Mouse (Mus musculus) hindbrain, embryonic 13.5 days (tissue): ENCODE measurements around the gene 2210407C18Rik. TPM values are rescaled to one million over a fixed set of nuclear protein-coding genes. Genes with fewer than 3 reads are reported as not detected.

Experiments
- ATAC-seq: fragments of 200-750 bp; cut with Nextera tagmentation; 2 replicates; pipeline ENCODE4 v1.8.0; 2017; ENCODE audit warnings: moderate TSS enrichment; ENCODE audit not compliant: low FRiP score
- H3K27ac ChIP-seq: fragments of 300-500 bp; sonication (generic); 2 replicates; pipeline ENCODE4 v1.5.1; 2015; ENCODE audit warnings: inconsistent platforms, mild to moderate bottlenecking, moderate library complexity
- H3K27me3 ChIP-seq: fragments of 300-500 bp; sonication (generic); 2 replicates; pipeline ENCODE4 v1.6.1; 2015; ENCODE audit warnings: mild to moderate bottlenecking, inconsistent platforms
- H3K36me3 ChIP-seq: fragments of 300-500 bp; sonication (generic); 2 replicates; pipeline ENCODE4 v1.6.1; 2015; ENCODE audit warnings: mild to moderate bottlenecking, inconsistent platforms
- H3K4me1 ChIP-seq: fragments of 300-500 bp; sonication (generic); replicated peaks from 2 replicates; pipeline ENCODE4 v1.6.1; 2015; ENCODE audit warnings: inconsistent platforms
- H3K4me2 ChIP-seq: fragments of 300-500 bp; sonication (generic); 2 replicates; pipeline ENCODE4 v1.6.1; 2015; ENCODE audit warnings: inconsistent platforms, mild to moderate bottlenecking, moderate library complexity
- H3K4me3 ChIP-seq: fragments of 300-500 bp; sonication (generic); 2 replicates; pipeline ENCODE4 v1.5.1; 2015; ENCODE audit warnings: mild to moderate bottlenecking, inconsistent platforms
- H3K9ac ChIP-seq: fragments of 300-500 bp; sonication (generic); 2 replicates; pipeline ENCODE4 v1.6.1; 2015; ENCODE audit warnings: mild to moderate bottlenecking, inconsistent platforms
- H3K9me3 ChIP-seq: fragments of 300-500 bp; sonication (generic); 2 replicates; pipeline ENCODE4 v1.6.1; 2016; ENCODE audit warnings: inconsistent platforms
- WGBS: fragments of 180-500 bp; shearing (Covaris S2); methylation state at CpG from one replicate; pipeline ENCODE4 v1.1.7; 2015; 5-methylcytosine and 5-hydroxymethylcytosine counted together
- polyA plus RNA-seq: library from polyadenylated mRNA; unstranded; fragments of >200 nt; fragmentation: Nextera tagmentation; extraction: Ambion mirVana; gene quantifications from 2 replicates; pipeline ENCODE4 v1.2.1, GENCODE M21; 2015

Gene 2210407C18Rik
- not detected in 2 replicates for polyA plus RNA-seq

DNA sequence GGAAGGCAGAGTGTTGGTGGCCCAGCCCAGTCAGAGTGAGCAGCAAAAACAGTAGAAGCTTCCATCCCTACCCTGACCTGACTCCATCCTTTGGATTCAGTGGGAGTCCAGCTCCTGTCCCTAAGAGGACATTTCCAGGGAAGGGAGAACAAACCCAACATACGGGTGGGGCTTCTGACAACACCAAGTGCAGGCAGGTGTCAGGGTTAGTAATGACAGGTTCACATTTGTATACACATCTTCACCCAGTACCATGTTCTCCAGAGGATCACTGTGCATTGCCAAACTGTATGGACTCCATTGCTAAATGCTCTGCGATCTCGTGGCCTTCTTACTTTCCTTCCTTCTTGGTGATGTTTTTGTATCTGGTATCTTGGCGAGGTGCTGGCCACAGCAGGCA lies at the start of gene 2210407C18Rik:
TSS of gene 2210407C18Rik (minus strand) at position 101 of the 400 bp plus-strand sequence.
- 96% methylated on average over 4 of the region's 4 CpGs for WGBS
- Histone ChIP-seq H3K27me3 (no peaks in the 10 kb centered on the region), H3K27ac (no peak within 1 kb of the TSS), H3K4me1 (no peaks in the 10 kb centered on the region), H3K4me2 (no peak within 1 kb of the TSS), H3K9ac (no peak within 1 kb of the TSS), H3K4me3 (no peak within 1 kb of the TSS), H3K9me3 (no peaks in the 10 kb centered on the region), H3K36me3 (no peaks in the 10 kb centered on the region)
- ATAC-seq, result no peak

DNA sequence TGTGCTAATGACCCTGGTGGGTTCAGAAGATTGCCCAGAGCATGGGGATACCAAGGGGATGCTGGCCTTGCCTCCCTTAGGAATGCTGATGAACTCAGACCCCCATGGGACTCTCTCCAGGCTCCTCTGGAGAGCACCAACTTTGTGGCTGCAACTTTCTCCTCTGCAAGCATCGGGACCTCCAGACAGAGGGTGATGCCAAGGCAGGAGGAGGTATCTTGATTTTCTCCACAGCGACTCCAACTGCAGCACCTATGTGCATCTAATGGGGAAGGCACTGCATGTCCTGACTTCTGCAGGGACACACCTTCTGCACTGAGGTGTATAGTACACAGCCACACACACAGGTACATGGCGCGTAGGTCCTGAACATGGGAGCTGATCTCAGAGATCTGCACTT lies 42.7 kb upstream of the 2210407C18Rik start, which contains the start of gene Olfr322:
TSS of gene Olfr322 (plus strand) at position 187 of the 400 bp plus-strand sequence.
- Histone ChIP-seq H3K4me1 (no peaks in the 10 kb centered on the region), H3K36me3 (no peaks in the 10 kb centered on the region), H3K27me3 (no peaks in the 10 kb centered on the region), H3K4me3 (no peak within 1 kb of the TSS), H3K4me2 (no peak within 1 kb of the TSS), H3K9me3 (no peaks in the 10 kb centered on the region), H3K27ac (no peak within 1 kb of the TSS), H3K9ac (no peak within 1 kb of the TSS)
- no peak for ATAC-seq
- 86% methylated on average over 4 of the region's 4 CpGs for WGBS

DNA sequence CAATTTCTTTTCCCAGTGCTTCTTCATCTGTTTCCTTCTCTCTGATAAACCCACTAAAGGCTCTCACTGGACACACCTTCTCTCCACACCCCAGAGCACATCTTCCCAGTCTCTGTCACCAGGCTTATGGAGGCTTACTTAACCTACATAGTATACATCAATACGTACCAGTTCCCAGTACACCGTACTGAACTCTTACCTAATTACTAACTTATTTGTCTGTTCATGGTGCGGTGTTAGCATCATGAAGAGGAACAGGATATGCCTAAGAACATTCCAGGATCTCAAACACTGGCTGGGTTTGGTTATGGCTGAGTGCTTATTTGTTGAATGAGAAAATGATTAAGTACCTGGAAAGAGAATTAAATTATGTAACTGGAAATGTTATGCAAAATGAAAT lies 39.3 kb upstream of the 2210407C18Rik start:
- Histone ChIP-seq H3K27ac (no peak overlapping the region), H3K36me3 (no peaks in the 10 kb centered on the region), H3K9me3 (no peaks in the 10 kb centered on the region), H3K4me1 (no peaks in the 10 kb centered on the region), H3K9ac (no peak overlapping the region), H3K4me2 (no peak overlapping the region), H3K27me3 (no peaks in the 10 kb centered on the region), H3K4me3 (no peak overlapping the region)
- WGBS, result 86% methylated on average over 3 of the region's 3 CpGs
- ATAC-seq, result no peak

DNA sequence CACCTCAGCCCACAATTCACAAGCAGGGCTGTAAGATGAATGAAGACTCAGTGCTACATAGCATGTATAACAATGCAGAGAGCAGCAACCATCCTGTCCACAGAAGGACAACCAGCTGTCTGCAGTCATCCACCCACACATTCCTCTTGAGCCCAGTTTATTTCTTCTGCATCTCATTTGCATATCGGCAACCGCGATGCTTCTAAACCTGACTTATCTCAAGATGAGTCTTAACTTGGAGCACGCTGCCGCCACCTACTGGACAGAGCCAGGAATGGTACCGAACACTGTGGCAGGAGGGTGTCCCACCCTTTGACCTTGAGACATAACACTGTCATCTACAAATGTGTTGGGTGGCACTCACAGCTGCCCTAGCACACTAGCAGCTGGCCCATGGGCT lies 27.5 kb upstream of the 2210407C18Rik start:
- Histone ChIP-seq H3K27ac (no peak overlapping the region), H3K4me2 (no peak overlapping the region), H3K9ac (no peak overlapping the region), H3K4me1 (peaks cover 11% of the 10 kb centered on the region), H3K27me3 (peaks cover 33% of the 10 kb centered on the region), H3K4me3 (no peak overlapping the region), H3K36me3 (no peaks in the 10 kb centered on the region), H3K9me3 (no peaks in the 10 kb centered on the region)
- WGBS, result 34% methylated on average over 6 of the region's 6 CpGs
- ATAC-seq, result no peak

DNA sequence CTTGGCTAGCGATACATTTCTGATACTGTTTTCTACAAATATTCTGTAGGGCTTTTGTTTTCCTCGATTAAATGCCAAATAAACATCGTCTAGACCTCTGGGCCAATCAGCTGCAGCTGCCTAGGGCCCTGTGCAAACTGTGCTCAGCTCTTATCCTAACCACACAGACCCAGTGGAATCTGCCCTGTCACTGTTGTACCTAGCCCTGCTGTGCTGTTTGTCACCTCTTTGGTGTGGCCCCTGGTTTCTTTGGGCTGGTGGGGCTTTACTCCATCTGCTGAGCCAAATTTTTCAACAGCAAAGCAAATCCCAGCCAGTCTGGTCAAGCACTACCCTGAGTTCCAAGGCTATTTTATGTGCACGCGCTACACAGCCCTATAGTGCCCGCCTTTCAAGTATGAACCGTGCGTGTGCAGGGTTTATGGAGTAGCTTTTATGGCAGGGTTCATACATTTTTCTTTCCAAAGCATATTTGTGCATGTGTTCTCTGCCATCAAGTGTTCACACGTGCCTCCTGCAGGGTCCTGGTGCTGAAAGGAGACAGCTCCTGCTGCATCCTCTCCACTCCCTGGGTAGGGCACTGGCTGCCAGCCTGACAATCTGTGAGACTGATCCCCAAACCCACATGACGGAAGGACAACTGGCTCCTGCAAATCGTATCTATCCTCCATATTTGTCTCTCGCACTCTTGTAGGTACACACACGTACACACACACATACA lies 25.9 kb upstream of the 2210407C18Rik start:
- Histone ChIP-seq H3K4me2 (no peak overlapping the region), H3K9ac (no peak overlapping the region)

DNA sequence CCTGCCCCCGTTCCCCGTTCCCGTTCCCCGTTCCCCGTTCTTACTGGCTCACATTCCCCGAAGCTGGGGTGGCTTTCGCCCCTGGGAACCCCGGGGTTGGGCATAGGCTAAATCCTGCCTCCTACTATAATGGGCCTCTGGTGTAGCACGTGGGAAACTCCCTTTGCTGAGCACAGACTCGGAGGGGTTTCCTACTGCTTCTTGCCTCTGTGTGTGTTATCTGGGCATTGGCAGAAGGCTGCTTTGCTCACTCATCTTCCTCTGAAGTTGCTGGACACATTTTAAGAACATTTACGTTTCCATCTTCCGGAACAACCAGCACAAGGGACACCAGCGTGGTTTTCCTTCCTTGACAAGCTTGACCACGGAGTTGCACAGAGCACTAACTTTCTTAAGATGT lies 25.2 kb upstream of the 2210407C18Rik start:
- Histone ChIP-seq H3K4me3 (peak overlapping the region; percentile 44), H3K9me3 (no peaks in the 10 kb centered on the region), H3K9ac (peak overlapping the region; percentile 72; the same call in 1 of the 2 replicates), H3K4me1 (peaks cover 11% of the 10 kb centered on the region), H3K4me2 (peak overlapping the region; percentile 95), H3K36me3 (no peaks in the 10 kb centered on the region), H3K27ac (no peak overlapping the region), H3K27me3 (peaks cover 35% of the 10 kb centered on the region)
- WGBS, result 36% methylated on average over 14 of the region's 14 CpGs
- no peak for ATAC-seq

More for the DNA sequence above, 25.9 kb upstream of the 2210407C18Rik start:
- Histone ChIP-seq H3K4me1 (peaks cover 11% of the 10 kb centered on the region), H3K27ac (no peak overlapping the region), H3K4me3 (no peak overlapping the region), H3K9me3 (no peaks in the 10 kb centered on the region), H3K27me3 (peaks cover 35% of the 10 kb centered on the region), H3K36me3 (no peaks in the 10 kb centered on the region)
- WGBS, result 87% methylated on average over 13 of the region's 13 CpGs
- ATAC-seq, result no peak

DNA sequence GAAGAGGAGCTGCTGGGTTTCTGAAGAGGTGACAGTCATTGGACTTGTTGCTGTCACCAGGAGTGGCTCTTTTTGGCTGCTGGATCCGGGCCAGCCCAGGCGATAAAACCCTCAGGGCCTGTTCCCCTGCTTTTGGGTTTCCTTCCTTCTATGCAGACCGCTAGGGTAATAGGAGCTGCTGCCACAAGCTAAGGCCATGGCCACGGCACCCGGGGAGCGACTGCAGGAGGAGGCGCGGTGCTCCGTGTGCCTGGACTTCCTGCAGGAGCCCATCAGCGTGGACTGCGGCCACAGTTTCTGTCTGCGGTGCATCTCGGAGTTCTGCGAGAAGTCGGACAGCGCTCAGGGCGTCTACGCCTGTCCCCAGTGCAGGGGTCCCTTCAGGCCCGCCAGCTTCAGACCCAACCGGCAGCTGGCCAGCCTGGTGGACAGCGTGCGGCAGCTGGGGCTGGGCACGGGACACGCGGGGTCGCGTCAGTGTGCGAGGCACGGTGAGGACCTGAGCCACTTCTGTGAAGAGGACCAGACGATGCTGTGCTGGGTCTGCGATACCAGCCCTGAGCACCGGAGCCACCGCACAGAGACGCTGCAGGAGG lies 24.5 kb upstream of the 2210407C18Rik start, which contains the start of gene Trim58:
TSS of gene Trim58 (plus strand) at position 194 of the 596 bp plus-strand sequence.
- H3K9ac ChIP-seq, result peak within 1 kb of the TSS; percentile 72
- 6% methylated on average over 34 of the region's 34 CpGs for WGBS
- no peaks in the 10 kb centered on the region for H3K36me3 ChIP-seq
- no peaks in the 10 kb centered on the region for H3K9me3 ChIP-seq
- ATAC-seq, result no peak
- peaks cover 35% of the 10 kb centered on the region for H3K27me3 ChIP-seq
- no peak within 1 kb of the TSS for H3K27ac ChIP-seq
- H3K4me3 ChIP-seq, result peak within 1 kb of the TSS; percentile 44
- H3K4me1 ChIP-seq, result peaks cover 11% of the 10 kb centered on the region
- peak within 1 kb of the TSS; percentile 95 for H3K4me2 ChIP-seq

DNA sequence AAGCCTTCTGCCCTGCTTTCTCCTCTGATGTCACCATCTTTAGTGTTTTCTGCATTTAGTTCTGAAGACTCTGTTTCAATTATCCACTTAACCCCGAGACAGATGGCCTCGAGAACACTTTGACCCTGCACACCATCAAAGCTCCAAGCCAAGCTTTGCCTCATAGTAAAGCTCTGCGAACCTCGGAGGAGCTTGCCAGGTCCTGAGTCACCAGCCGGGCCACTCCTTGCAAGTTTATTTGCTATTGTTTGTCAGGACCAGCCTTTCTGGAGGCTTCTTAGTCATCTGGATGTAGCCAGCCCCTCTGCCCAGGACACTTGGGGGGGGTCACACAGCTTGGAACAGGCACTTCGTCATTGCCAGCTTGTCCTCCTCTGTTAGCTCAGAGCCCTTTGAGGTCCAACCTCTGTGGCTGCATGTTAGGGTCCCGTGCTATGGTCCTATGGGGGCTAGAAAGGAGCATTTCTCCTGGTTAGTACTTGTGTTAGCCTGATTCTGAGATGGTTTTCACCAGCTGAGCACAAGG lies 22.4 kb upstream of the 2210407C18Rik start:
- 70% methylated on average over 7 of the region's 7 CpGs for WGBS
- no peak overlapping the region for H3K9ac ChIP-seq
- peaks cover 35% of the 10 kb centered on the region for H3K27me3 ChIP-seq
- no peak overlapping the region for H3K4me2 ChIP-seq
- peaks cover 11% of the 10 kb centered on the region for H3K4me1 ChIP-seq
- no peak for ATAC-seq
- no peak overlapping the region for H3K27ac ChIP-seq
- no peak overlapping the region for H3K4me3 ChIP-seq
- H3K9me3 ChIP-seq, result no peaks in the 10 kb centered on the region
- H3K36me3 ChIP-seq, result no peaks in the 10 kb centered on the region

DNA sequence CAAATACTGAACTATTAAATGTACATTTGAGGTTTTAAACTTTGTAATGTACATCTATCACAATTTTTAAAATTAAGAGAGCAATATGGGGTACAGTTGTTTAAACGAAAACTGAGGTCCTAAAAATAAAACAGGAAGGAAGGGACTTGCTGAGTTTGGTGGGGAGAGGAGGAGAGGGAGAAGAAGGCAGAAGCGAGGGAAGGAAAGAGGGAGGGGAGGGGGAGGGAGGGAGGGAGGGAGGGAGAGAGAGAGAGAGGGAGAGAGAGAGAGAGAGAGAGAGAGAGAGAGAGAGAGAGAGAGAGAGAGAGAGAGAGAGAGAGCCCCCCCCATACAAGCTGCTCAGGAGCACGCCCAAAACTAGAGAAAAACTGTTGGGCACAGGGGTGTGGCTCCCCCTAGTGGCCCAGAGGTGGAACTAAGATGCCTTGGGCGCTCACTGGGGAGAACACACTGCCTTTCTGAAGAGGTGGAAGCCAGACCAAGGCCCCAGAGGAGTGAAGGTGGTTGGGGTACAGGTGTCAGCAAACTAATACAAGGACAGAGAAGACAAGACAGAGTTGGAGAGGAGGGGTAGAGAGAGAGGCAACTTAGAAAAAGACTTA lies 20.6 kb upstream of the 2210407C18Rik start:
- Histone ChIP-seq H3K36me3 (no peaks in the 10 kb centered on the region), H3K4me3 (no peak overlapping the region), H3K9ac (no peak overlapping the region), H3K27me3 (peaks cover 26% of the 10 kb centered on the region), H3K27ac (no peak overlapping the region), H3K4me1 (peaks cover 11% of the 10 kb centered on the region), H3K9me3 (no peaks in the 10 kb centered on the region), H3K4me2 (no peak overlapping the region)
- ATAC-seq, result no peak
- WGBS, result 21% methylated on average over 4 of the region's 4 CpGs

DNA sequence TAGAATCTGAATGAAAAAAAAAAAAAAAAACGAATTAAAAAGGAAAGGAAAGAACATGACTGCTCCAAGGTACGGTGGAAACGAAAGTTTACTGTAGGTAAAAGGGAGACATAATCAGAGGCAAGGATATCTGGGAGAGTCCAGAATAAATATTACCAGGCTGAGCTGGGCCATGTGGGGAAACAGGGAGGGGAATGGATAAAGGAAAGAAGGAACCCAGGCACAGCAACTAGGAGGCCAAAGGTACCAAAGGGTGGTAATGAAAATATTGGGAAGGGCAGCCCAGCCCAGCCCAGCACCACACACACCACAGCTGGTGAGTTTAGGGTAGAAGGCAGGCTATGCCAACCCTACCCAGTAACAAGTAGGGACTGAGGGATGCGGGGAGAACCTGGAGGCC lies 19.0 kb upstream of the 2210407C18Rik start:
- Histone ChIP-seq H3K4me3 (no peak overlapping the region), H3K4me1 (no peaks in the 10 kb centered on the region), H3K4me2 (no peak overlapping the region), H3K9me3 (no peaks in the 10 kb centered on the region), H3K27ac (no peak overlapping the region), H3K27me3 (peaks cover 11% of the 10 kb centered on the region; the same call in 1 of the 2 replicates), H3K36me3 (no peaks in the 10 kb centered on the region), H3K9ac (no peak overlapping the region)
- ATAC-seq, result no peak
- 68% methylated on average over 4 of the region's 4 CpGs for WGBS

DNA sequence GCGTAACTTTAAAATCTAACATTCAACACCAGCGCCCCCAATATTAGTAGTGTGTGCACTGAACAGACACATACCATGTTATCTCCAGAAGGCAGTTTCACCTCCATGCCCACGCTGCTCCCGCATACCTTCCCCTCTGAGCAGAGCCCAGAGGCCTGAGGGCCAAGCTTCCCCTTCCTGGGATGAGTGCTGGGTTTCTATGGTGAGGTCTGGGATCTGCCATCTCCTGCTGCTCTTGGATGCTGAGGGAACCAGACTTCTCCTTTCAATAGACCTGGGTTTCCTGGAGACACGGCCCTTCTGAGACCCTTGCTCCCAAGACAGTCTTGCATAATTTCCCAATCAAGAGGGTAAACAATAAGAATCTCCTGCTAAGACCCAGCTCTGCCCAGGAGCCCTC lies 14.5 kb upstream of the 2210407C18Rik start, which contains the start of gene Olfr323:
TSS of gene Olfr323 (minus strand) at position 101 of the 400 bp plus-strand sequence.
- Histone ChIP-seq H3K4me1 (no peaks in the 10 kb centered on the region), H3K36me3 (no peaks in the 10 kb centered on the region), H3K4me3 (no peak within 1 kb of the TSS), H3K9ac (no peak within 1 kb of the TSS), H3K4me2 (no peak within 1 kb of the TSS), H3K27me3 (no peaks in the 10 kb centered on the region), H3K27ac (no peak within 1 kb of the TSS), H3K9me3 (no peaks in the 10 kb centered on the region)
- WGBS, result 74% methylated on average over 5 of the region's 5 CpGs
- no peak for ATAC-seq

DNA sequence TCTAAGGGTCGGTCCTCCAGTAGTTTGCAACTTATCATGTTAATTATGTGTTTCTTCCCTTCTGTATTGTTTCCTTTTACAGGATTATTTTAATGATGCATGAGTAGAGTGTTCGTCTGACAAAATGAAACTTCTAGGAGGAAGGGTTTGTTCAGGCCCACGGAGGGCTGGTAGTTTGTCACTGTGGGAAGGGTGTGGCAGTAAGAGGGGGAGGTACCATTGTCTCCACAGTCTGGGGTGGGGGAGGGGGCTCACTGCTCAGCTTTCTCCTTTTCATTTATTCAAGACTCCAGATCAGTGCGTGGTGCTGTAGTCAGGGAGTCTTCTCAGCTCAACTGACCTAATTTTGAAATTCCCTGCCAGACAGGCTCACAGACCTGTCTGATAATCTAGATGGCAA lies 10.3 kb upstream of the 2210407C18Rik start:
- Histone ChIP-seq H3K27me3 (no peaks in the 10 kb centered on the region), H3K4me3 (no peak overlapping the region), H3K4me1 (no peaks in the 10 kb centered on the region), H3K27ac (no peak overlapping the region), H3K36me3 (no peaks in the 10 kb centered on the region), H3K4me2 (no peak overlapping the region), H3K9me3 (no peaks in the 10 kb centered on the region), H3K9ac (no peak overlapping the region)
- 46% methylated on average over 4 of the region's 4 CpGs for WGBS
- ATAC-seq, result no peak
